Mouse (Mus musculus): Measurements from ENCODE around the gene Wwtr1.

GRCm38 (mm10) chr3:57505991-57506390 lies 69.7 kb downstream of the Wwtr1 start:
- TF ChIP-seq CTCF (IDR thresholded peaks at IDR 0.05; ENCODE audit: borderline replicate concordance, extremely low read depth, insufficient read depth, insufficient read length) = no peak
- no peak for TF ChIP-seq POLR2A (IDR thresholded peaks at IDR 0.05; ENCODE audit: borderline replicate concordance, extremely low read depth, insufficient read depth, insufficient read length, poor library complexity, severe bottlenecking)

Data from brain, embryonic 14.5 days (tissue).